Mouse (Mus musculus) left cerebral cortex, postnatal 25 days (tissue): Measurements from ENCODE around the gene Ugt1a7c. TPM values are rescaled to one million over a fixed set of nuclear protein-coding genes. Genes with fewer than 3 reads are reported as not detected.
"Not testable (repeated sequence)": the region's sequence is repeated elsewhere in the genome, so short reads cannot be mapped to it uniquely, and the experiment has no call there.

Experiments
- DNase-seq, 2 experiments: peaks; one replicate each; pipeline ENCODE4 v3.0.0; 2022; ENCODE audit warnings: low spot score in 2 of 2, mixed read lengths in 1 of 2
- intact Hi-C: fragments of 180-260 bp; cut with DNase I; formaldehyde crosslinking; loops from one replicate; pipeline ENCODE4 v1.15.1; 2025
- total RNA-seq, 2 experiments: library from RNA; stranded (reverse); gene quantifications; 2 replicates each; pipeline ENCODE4 v1.2.3; 2021

Ugt1a7c gene
- total RNA-seq, 2 experiments from 2014 or later: 0.76 to 0.78 TPM

DNA sequence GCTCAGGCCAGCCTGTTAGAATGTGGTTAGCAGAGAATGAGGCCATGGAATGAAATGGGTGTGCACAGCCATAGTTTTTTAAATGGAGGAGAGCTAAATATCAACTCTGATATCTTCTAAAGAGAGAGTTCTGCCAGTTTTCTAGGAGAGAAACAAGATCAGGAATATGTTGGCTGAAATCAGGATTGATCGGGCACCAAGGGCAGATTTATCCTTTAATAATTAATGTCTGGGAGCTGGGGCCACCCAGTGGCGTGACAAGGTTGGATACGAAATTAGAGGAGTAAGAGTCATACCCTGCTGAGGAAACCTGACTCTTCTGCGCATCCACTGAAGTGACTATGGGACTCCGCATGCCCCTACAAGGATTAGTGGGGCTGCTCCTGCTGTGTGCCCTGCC lies 70.8 kb downstream of the Ugt1a7c start, which contains the start of gene Ugt1a5:
Ugt1a5 (plus strand) TSS at position 302 of the 400 bp plus-strand sequence.
- no peak for DNase-seq
- intact Hi-C loops: no loop called here

GRCm38 (mm10) chr1:88172190-88172589 lies 77.3 kb downstream of the Ugt1a7c start:
- DNase-seq, intact Hi-C loops: not testable (repeated sequence)

GRCm38 (mm10) chr1:88179657-88180056 lies 84.8 kb downstream of the Ugt1a7c start:
- no peak for DNase-seq
- intact Hi-C loops: no loop called here

DNA sequence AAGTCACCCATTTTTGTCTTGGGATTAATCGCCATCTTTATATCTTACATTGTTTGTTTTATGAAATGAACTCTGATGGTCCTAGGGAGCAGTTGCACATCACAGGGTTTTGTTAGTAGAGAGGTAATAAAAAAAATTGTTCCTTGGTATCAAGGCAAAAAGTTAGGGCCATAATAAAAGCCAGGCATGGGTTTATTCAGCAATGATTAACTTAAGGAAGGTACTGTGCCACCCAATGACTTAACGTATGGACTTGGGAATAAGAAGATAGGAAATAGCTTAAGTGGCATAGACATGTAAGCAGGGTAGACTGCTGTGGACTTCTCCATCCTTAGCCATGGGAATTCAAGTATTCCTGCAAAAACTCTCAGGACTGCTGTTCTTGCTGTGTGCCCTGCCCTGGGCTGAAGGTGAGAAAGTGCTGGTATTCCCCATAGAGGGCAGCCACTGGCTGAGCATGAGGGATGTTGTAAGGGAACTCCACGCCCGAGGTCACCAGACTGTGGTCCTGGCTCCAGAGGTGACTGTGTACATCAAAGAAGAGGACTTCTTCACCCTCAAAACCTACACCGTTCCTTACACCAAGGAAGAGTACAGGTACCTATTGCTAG lies 91.6 kb downstream of the Ugt1a7c start:
- no peak for DNase-seq
- intact Hi-C loops: no loop called here

DNA sequence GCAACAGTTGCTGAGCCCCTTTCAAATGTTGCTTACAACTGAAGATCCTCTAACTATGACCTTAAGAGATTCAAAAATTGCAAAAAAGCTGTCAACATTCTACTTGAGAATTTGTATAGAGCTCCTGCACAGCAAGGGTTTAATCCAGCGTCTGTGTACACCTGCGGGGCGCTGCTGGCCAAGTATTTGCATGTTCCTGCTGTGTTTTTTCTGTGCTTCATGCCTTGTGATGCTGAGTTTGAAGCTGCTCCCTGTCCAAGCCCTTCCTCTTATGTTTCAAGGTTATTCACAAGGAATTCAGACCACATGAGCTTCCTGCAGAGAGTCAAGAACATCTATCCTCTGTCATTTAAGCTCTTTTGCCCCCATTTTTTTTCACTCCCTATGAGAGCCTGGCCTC lies 97.3 kb downstream of the Ugt1a7c start:
- no peak for DNase-seq
- intact Hi-C loops: no loop called here

GRCm38 (mm10) chr1:88195687-88196086 lies 100.8 kb downstream of the Ugt1a7c start:
- intact Hi-C loops: no loop called here
- DNase-seq: no peak

GRCm38 (mm10) chr1:88197443-88197842 lies 102.6 kb downstream of the Ugt1a7c start:
- intact Hi-C loops: no loop called here
- no peak for DNase-seq

DNA sequence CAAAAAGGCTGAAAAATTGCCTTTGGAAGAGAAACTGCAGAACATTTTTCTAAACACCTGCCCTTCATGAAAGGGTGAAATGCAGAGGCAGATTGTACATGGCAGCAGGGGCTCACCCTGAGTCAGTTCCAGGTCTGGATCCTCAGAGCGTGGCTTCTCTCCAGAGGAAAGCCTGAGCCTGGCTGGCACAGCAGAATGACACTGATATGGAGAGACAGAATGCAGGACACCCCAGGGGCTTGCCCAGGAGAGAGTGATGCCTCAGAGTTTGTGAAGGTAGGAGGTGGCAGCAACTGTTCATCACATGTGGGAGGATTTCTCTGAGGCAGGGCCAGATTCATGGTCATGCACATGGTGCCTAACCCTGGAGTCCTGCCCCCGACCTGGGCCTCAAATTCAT lies 105.1 kb downstream of the Ugt1a7c start:
- intact Hi-C loops: no loop called here
- DNase-seq: no peak

DNA sequence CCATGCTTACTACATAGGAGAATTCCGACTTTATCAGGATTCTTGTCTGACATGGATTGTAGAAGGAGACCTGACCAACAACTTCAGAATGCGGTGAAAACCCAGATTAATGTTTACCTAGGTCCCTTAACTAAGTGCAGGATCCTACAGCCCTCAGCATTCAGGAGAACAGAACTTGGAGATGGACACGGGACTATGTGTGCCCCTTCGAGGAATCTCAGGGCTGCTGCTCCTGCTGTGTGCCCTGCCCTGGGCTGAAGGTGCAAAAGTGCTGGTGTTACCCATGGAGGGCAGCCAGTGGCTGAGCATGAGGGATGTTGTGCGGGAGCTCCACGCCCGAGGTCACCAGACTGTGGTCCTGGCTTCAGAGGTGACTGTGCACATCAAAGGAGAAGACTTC lies 105.6 kb downstream of the Ugt1a7c start, which contains the start of gene Ugt1a2:
Ugt1a2 (plus strand) TSS at position 146 of the 400 bp plus-strand sequence.
- intact Hi-C loops: no loop called here
- no peak for DNase-seq

DNA sequence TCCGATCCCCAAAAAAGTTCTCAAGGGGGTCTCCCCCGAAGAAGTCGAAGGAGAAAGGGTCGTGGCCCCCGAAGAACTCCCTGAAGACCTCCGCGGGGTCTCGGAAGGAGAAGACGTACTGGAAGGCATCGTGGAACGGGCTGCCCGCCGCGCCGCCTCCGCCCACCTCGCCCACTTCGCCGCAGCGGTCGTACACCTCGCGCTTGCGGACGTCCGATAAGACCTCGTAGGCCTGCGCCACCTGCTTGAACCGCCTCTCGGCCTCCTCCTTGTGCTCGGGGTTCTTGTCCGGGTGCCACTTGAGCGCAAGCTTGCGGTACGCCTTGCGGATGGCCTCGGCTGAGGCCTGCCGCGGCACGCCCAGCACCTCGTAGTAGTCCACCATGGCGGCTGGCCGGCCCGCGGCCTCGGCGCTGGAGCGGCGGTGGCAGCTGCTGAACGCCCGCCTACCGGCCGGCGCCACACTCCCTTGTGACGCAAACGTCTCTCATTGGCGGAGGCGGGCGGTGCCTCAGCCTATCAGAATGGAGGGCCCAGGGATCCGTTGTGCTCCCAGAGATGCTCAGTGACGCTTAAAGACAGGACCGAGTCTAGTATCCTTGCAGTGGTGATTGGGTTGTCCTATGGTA lies 110.5 kb downstream of the Ugt1a7c start, which contains the start of gene Dnajb3:
Dnajb3 (minus strand) TSS at position 489 of the 629 bp plus-strand sequence.
- intact Hi-C loops: no loop called here

GRCm38 (mm10) chr1:88206843-88207479 lies 112.1 kb downstream of the Ugt1a7c start:
- no peak for DNase-seq
- intact Hi-C loops: no loop called here

More for the DNA sequence above, 110.5 kb downstream of the Ugt1a7c start, which contains the start of gene Dnajb3:
- peak; percentile 87 to 91 for DNase-seq

- no peak for DNase-seq
- intact Hi-C loops: no loop called here
These were observed 117.0 kb downstream of the Ugt1a7c start, which contains the start of gene Ugt1a1 for GRCm38 (mm10) chr1:88211812-88212211. Ugt1a1 (plus strand) TSS chr1:88211959.

GRCm38 (mm10) chr1:88212341-88213045 lies 117.6 kb downstream of the Ugt1a7c start:
- no peak for DNase-seq
- intact Hi-C loops: no loop called here

DNA sequence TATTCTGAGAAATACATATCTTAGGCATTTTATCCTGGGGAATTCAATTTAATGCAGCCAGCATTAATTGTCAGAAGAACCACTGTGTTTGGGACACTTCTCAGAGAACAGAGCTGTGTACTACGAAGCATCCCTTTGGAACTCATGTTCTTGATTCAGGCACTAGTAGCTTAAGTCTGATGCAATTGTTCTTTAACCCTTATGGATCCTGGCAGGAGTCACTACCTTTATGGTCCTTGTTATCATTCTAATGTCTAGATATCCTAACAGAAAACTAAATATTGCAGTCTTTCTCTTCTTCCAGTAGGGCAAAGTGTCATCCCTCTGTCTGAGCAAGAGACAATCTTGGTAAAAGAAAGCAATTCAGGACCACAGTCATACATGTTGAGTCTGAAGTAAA lies 118.2 kb downstream of the Ugt1a7c start:
- DNase-seq: no peak
- intact Hi-C loops: no loop called here

- intact Hi-C loops: no loop called here
- DNase-seq: no peak
These were observed 119.1 kb downstream of the Ugt1a7c start for GRCm38 (mm10) chr1:88213766-88214461.

DNA sequence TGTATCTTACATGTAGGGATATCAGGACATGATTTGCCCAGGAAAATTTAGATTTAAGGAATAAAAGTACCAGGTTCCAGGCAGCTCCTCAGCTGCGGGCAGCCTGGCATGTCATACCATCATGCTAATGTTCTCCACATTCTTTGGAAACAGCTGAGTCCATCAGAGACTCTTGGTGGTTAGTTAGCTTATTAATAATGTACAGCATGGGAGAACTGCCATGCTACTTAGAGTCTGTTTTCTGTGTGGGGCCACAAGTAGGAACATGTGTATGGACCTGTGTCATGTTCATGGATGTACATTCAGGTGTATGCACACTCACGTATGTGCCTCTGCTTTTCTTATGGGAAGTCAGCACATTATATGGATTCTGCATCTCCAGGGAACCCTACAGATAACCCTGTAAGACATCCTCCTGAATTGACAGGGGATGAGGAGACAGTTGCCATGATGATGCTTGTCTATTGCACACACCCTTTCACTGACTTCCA lies 119.6 kb downstream of the Ugt1a7c start:
- intact Hi-C loops: no loop called here
- no peak for DNase-seq

DNA sequence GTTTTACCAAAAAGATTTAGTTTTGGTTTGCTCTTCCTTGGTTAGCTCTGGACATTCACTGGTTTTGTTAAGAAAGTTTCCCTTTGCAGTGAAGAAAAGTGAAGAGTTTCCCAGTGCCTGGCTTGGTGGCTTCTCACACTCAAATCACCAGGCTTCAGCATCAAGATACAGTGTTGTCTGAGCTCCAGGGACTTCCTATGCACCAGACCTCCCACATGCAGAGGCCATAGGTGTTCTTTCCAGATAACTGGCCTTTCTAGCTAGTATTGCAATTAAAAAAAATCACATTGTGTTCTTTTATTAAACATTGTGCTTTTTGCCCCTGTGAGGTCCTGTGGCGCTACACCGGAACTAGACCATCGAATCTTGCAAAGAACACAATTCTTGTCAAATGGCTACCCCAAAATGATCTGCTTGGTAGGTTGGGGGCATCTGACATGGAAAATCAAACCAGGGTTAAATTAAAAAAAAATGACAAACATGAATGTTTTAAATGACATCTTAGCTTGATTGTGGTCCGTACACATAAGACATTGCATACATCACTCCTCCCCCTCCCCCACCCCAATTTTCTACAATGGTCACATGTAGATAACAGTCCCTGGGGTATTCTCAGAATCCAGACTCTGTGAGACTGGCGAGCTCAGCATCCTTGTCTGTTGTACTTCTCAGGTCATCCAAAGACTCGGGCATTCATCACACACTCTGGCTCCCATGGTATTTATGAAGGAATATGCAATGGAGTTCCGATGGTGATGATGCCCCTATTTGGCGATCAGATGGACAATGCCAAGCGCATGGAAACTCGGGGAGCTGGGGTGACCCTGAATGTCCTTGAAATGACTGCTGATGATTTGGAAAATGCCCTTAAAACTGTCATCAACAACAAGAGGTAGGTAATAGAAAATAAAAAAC lies 120.9 kb downstream of the Ugt1a7c start:
- intact Hi-C loops: no loop called here
- DNase-seq: no peak

GRCm38 (mm10) chr1:88216551-88216950 lies 121.7 kb downstream of the Ugt1a7c start:
- DNase-seq: no peak
- intact Hi-C loops: no loop called here
